Mouse (Mus musculus) lung, postnatal 0 days (tissue): ENCODE results near the gene Glipr1l2.
"Not testable (repeated sequence)": the region's sequence is repeated elsewhere in the genome, so short reads cannot be mapped to it uniquely, and the experiment has no call there.

Experiments used
- CTCF ChIP-seq: IDR thresholded peaks from 2 replicates; pipeline ENCODE4 v1.5.1; 2016; ENCODE audit warnings: antibody characterized with exemption, mild to moderate bottlenecking
- EP300 ChIP-seq: IDR thresholded peaks from 2 replicates; pipeline ENCODE4 v1.6.1; 2016; ENCODE audit warnings: antibody characterized with exemption, mild to moderate bottlenecking, control low read depth

- TF ChIP-seq CTCF, EP300: not testable (repeated sequence)
Measured at GRCm38 (mm10) chr10:112060583-112060934, 22.6 kb upstream of the Glipr1l2 start.
